Mouse (Mus musculus) limb, embryonic 11.5 days (tissue): Measurements from ENCODE around the gene Park7. TPM values are rescaled to one million over a fixed set of nuclear protein-coding genes. Genes with fewer than 3 reads are reported as not detected.

ENCODE experiments used
- ATAC-seq: fragments of 200-750 bp; cut with Nextera tagmentation; 2 replicates; pipeline ENCODE4 v1.8.0; 2017; ENCODE audit warnings: low read depth; ENCODE audit not compliant: insufficient number of reproducible peaks, low FRiP score, low TSS enrichment
- DNase-seq: peaks from one replicate; pipeline ENCODE4 v3.0.0-alpha.2; 2015; ENCODE audit warnings: low spot score
- H3K27ac ChIP-seq: fragments of 300-500 bp; sonication (generic); replicated peaks from 2 replicates; pipeline ENCODE4 v1.5.1; 2014; ENCODE audit warnings: low read depth, mild to moderate bottlenecking, low read length
- H3K27me3 ChIP-seq: fragments of 300-500 bp; sonication (generic); 2 replicates; pipeline ENCODE4 v1.6.1; 2014; ENCODE audit warnings: mild to moderate bottlenecking, low read length, mixed read lengths; ENCODE audit not compliant: control insufficient read depth, insufficient read depth
- H3K36me3 ChIP-seq: fragments of 300-500 bp; sonication (generic); 2 replicates; pipeline ENCODE4 v1.6.1; 2014; ENCODE audit warnings: mild to moderate bottlenecking, low read length, moderate library complexity, mixed read lengths; ENCODE audit not compliant: control insufficient read depth, insufficient read depth
- H3K4me1 ChIP-seq: fragments of 300-500 bp; sonication (generic); 2 replicates; pipeline ENCODE4 v1.6.1; 2014; ENCODE audit warnings: low read length, mixed read lengths; ENCODE audit not compliant: control insufficient read depth, insufficient read depth
- H3K4me2 ChIP-seq: fragments of 300-500 bp; sonication (generic); 2 replicates; pipeline ENCODE4 v1.6.1; 2014; ENCODE audit warnings: low read depth, mild to moderate bottlenecking, moderate library complexity; ENCODE audit not compliant: severe bottlenecking
- H3K4me3 ChIP-seq: fragments of 300-500 bp; sonication (generic); 2 replicates; pipeline ENCODE4 v1.5.1; 2014; ENCODE audit warnings: low read depth, low read length
- H3K9ac ChIP-seq: fragments of 300-500 bp; sonication (generic); 2 replicates; pipeline ENCODE4 v1.6.1; 2014; ENCODE audit warnings: mild to moderate bottlenecking, low read length
- H3K9me3 ChIP-seq: fragments of 300-500 bp; sonication (generic); 2 replicates; pipeline ENCODE4 v1.6.1; 2016; ENCODE audit warnings: low read length; ENCODE audit not compliant: control insufficient read depth
- WGBS: fragments of 180-500 bp; shearing (Covaris S2); extraction: QIAGEN DNeasy Blood & Tissue Kit; methylation state at CpG from one replicate; pipeline ENCODE4 v1.1.7; 2014; 5-methylcytosine and 5-hydroxymethylcytosine counted together
- polyA plus RNA-seq: library from polyadenylated mRNA; unstranded; fragments of >200 nt; fragmentation: Nextera tagmentation; extraction: Ambion mirVana; gene quantifications from 2 replicates; pipeline ENCODE4 v1.2.1, GENCODE M21; 2014

Gene Park7
- polyA plus RNA-seq, result 486 and 501 TPM in 2 replicates

DNA sequence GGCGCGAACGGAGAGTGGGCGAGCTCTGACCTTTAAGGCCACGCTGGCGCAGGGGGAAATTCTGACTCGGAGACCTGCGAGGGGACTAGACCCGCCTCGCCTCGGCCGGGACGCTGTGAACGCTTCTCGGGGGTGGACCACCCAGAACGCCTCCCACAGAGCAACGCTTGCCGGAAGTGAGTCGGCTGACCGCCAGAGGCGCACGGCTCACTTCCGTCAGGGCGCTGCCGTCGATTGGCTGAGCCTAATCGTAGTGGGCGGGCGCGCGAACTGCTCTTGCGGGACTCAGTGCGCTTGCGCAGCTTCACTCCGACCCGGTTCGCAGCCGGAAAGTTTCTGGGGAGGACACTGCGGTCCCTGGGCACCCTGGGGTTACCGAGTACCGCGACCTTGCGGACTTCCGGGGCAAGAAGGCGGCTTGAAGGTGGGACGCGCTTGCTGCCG lies at the start of gene Park7, which contains the start of gene Tnfrsf9:
Park7 (minus strand) TSS at position 148 of the 444 bp plus-strand sequence.
Tnfrsf9 (plus strand) TSS at position 273 of the 444 bp plus-strand sequence.
- peak within 1 kb of the TSS; percentile 80 for H3K9ac ChIP-seq
- WGBS, result under 1% methylated on average over 48 of the region's 48 CpGs
- peak within 1 kb of the TSS; percentile 65 for H3K27ac ChIP-seq
- no peaks in the 10 kb centered on the region for H3K36me3 ChIP-seq
- H3K4me2 ChIP-seq, result peak within 1 kb of the TSS; percentile 77
- ATAC-seq, result peak; percentile 84
- peak; percentile 96 for DNase-seq
- peak within 1 kb of the TSS; percentile 65 for H3K4me3 ChIP-seq
- H3K9me3 ChIP-seq, result no peaks in the 10 kb centered on the region
- H3K4me1 ChIP-seq, result peaks cover 9% of the 10 kb centered on the region; the same call in 1 of the 2 replicates
- no peaks in the 10 kb centered on the region for H3K27me3 ChIP-seq

DNA sequence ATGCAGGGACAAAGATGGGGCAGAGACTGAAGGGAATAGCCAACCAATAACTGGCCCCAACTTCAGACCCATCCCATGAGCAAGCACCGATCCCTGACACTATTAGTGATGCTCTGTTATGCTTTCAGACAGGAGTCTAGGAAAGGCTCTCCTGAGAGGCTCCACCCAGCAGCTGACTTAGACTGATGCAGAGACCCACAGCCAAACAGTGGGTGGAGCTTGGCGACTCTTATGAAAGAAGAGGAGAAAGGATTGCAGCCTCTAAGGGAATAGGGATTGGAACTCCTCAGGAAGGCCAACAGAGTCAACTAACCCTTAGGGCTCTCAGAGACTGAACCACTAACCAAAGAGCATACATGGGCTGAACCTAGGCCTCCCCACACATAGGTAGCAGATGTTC lies 49.5 kb upstream of the Park7 start:
- H3K4me1 ChIP-seq, result no peaks in the 10 kb centered on the region
- no peak overlapping the region for H3K9ac ChIP-seq
- ATAC-seq, result no peak
- no peak overlapping the region for H3K27ac ChIP-seq
- no peaks in the 10 kb centered on the region for H3K9me3 ChIP-seq
- no peaks in the 10 kb centered on the region for H3K36me3 ChIP-seq
- H3K27me3 ChIP-seq, result no peaks in the 10 kb centered on the region
- DNase-seq, result no peak
- no peak overlapping the region for H3K4me3 ChIP-seq
- no peak overlapping the region for H3K4me2 ChIP-seq
- WGBS, result 80% methylated on average over 2 of the region's 2 CpGs

DNA sequence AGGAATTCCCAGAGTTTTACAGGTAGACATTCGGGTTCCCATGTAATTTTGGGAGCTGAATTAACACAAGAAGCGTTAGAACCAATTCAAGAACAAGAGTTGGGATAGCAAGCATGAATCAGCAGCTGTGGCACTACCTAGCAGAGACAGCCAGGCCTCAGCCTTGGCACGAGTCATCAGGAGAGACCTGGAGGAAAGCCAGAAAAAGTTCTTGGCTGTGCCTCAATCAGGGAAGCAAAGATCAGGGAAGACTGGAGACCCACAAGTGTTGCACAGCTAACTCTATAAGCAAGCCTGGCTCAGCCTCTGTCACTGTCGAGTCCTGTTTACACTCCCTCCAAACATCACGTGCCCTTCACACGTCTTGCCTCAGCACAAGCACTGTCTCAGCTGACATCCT lies 48.0 kb upstream of the Park7 start:
- H3K9me3 ChIP-seq, result no peaks in the 10 kb centered on the region
- no peaks in the 10 kb centered on the region for H3K4me1 ChIP-seq
- H3K27me3 ChIP-seq, result no peaks in the 10 kb centered on the region
- WGBS, result 75% methylated on average over 6 of the region's 6 CpGs
- ATAC-seq (no peak), DNase-seq (no peak)
- no peak overlapping the region for H3K4me2 ChIP-seq
- H3K9ac ChIP-seq, result no peak overlapping the region
- no peaks in the 10 kb centered on the region for H3K36me3 ChIP-seq
- no peak overlapping the region for H3K4me3 ChIP-seq
- H3K27ac ChIP-seq, result no peak overlapping the region

DNA sequence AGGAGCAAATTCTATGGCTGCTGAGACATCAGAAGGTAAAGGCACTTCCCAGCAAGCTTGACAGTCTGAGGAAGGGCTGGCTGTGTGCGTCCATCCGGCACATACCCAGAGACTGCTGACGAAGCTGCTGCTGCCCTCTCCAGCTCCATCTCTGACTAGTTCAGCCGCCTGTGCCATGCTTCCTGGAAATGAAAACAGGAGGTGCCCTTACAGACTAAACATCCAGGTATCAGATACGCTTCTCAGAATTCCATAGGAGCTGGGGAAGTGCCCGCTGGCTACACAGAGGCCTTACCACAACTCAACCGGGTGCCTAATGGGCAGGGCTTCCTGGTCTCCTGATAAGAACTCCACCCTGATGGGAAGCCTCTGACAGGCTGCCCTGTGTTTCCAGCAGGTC lies 44.3 kb upstream of the Park7 start:
- DNase-seq, result no peak
- no peak overlapping the region for H3K4me2 ChIP-seq
- H3K9me3 ChIP-seq, result no peaks in the 10 kb centered on the region
- no peaks in the 10 kb centered on the region for H3K36me3 ChIP-seq
- H3K27me3 ChIP-seq, result no peaks in the 10 kb centered on the region
- H3K4me1 ChIP-seq, result no peaks in the 10 kb centered on the region
- H3K27ac ChIP-seq, result no peak overlapping the region
- no peak overlapping the region for H3K9ac ChIP-seq
- 83% methylated on average over 7 of the region's 7 CpGs for WGBS
- ATAC-seq, result no peak
- H3K4me3 ChIP-seq, result no peak overlapping the region

DNA sequence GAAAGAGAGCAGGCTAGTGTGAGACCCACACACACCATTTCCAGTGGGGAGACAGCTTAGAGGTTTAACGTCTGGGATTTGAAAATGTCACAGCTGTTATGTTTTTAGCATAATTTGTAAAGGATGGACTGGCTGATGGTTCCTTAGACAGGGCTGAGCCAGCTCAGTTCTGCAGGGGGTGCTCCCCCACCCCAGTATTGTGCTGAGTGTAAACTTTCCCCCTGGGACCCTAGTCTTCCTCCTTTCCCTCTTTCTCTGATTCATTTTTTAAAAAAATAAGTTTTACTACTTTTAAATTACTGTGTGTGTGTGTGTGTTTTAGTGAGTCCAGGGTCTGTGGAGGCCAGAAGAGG lies 42.8 kb upstream of the Park7 start:
- H3K27me3 ChIP-seq, result no peaks in the 10 kb centered on the region
- H3K36me3 ChIP-seq, result no peaks in the 10 kb centered on the region
- DNase-seq (no peak), ATAC-seq (no peak)
- H3K4me3 ChIP-seq, result no peak overlapping the region
- H3K4me1 ChIP-seq, result no peaks in the 10 kb centered on the region
- no peak overlapping the region for H3K9ac ChIP-seq
- no peak overlapping the region for H3K27ac ChIP-seq
- WGBS, result 73% methylated on average over 1 of the region's 1 CpGs
- H3K4me2 ChIP-seq, result no peak overlapping the region
- H3K9me3 ChIP-seq, result no peaks in the 10 kb centered on the region

DNA sequence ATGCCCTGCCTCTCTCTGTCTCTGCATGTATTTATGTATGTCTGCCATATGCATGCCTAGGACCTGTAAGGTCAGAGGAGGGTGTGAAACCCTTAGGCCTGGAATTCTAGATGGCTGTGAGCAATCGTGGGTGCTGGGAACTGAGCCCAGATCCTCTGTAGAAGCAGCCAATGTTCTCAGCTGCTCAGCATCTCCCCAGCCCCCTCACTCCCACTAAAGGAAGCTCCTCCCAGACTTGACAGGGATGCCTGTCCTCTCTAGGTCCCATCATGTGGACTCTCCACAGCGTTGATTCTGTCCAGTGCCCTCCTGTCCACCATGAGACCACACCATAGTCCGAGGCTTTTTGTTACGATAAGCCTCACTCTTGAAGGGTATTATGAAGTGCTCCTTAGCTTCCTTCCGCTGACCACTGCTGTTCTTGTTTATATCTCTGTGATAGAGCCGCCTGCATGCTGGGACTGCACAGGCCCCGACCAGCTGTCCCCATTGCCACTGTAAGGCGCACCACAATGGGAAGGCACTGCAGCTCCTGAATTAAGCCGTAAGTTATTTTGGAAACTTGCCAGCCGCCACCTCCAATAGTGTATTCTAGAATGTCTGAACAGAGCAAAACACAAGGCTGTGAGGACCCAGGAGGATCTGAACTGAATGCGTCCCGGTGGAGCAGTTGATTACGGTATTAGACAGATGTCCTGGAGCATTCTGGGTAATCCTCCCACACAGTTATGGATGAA lies 42.3 kb upstream of the Park7 start:
- no peak overlapping the region for H3K27ac ChIP-seq
- H3K9ac ChIP-seq, result no peak overlapping the region
- no peak overlapping the region for H3K4me2 ChIP-seq
- H3K4me3 ChIP-seq, result no peak overlapping the region
- H3K4me1 ChIP-seq, result no peaks in the 10 kb centered on the region
- ATAC-seq (no peak), DNase-seq (no peak)
- H3K27me3 ChIP-seq, result no peaks in the 10 kb centered on the region
- H3K36me3 ChIP-seq, result no peaks in the 10 kb centered on the region
- no peaks in the 10 kb centered on the region for H3K9me3 ChIP-seq
- 85% methylated on average over 13 of the region's 13 CpGs for WGBS

DNA sequence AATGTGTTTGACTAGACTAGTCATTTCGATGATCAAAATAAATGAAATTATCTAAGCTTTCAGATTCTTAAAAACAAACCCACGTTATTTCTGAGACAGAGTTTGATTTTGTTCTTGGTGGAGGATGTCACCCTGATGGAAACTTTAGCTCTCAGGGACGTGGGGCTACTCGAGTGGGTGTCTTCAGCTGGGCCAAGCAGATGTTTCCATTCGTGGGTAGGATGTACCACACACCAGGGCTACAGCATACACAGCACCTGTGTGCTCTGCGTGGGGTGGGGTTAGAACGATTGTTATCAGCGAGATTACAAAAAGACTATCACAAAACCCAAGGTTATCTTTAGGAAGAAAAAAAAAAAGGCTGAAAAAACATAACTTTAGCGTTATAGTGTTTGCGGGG lies 36.7 kb upstream of the Park7 start:
- Histone ChIP-seq H3K27ac (no peak overlapping the region), H3K4me2 (no peak overlapping the region), H3K36me3 (no peaks in the 10 kb centered on the region), H3K27me3 (no peaks in the 10 kb centered on the region), H3K4me3 (no peak overlapping the region), H3K9ac (no peak overlapping the region), H3K4me1 (no peaks in the 10 kb centered on the region), H3K9me3 (no peaks in the 10 kb centered on the region)
- DNase-seq (no peak), ATAC-seq (no peak)
- WGBS, result 86% methylated on average over 10 of the region's 10 CpGs

DNA sequence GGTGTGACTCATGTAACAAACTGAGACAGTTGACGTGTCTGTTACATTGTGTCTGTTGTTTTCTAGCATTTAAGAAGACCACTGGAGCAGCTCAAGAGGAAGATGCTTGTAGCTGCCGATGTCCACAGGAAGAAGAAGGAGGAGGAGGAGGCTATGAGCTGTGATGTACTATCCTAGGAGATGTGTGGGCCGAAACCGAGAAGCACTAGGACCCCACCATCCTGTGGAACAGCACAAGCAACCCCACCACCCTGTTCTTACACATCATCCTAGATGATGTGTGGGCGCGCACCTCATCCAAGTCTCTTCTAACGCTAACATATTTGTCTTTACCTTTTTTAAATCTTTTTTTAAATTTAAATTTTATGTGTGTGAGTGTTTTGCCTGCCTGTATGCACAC lies 30.5 kb upstream of the Park7 start:
- 93% methylated on average over 7 of the region's 7 CpGs for WGBS
- DNase-seq, result no peak
- no peaks in the 10 kb centered on the region for H3K27me3 ChIP-seq
- no peak overlapping the region for H3K9ac ChIP-seq
- no peaks in the 10 kb centered on the region for H3K4me1 ChIP-seq
- H3K4me2 ChIP-seq, result no peak overlapping the region
- ATAC-seq, result no peak
- no peak overlapping the region for H3K4me3 ChIP-seq
- no peaks in the 10 kb centered on the region for H3K9me3 ChIP-seq
- H3K36me3 ChIP-seq, result no peaks in the 10 kb centered on the region
- no peak overlapping the region for H3K27ac ChIP-seq
